Mouse (Mus musculus) liver, embryonic 11.5 days (tissue): ENCODE data around the gene Rbm6. TPM values are rescaled to one million over a fixed set of nuclear protein-coding genes. Genes with fewer than 3 reads are reported as not detected.

ENCODE experiments used
- ATAC-seq: fragments of 200-750 bp; cut with Nextera tagmentation; replicated peaks from 2 replicates; pipeline ENCODE4 v1.8.0; 2017; ENCODE audit warnings: moderate number of reproducible peaks, mild to moderate bottlenecking, moderate TSS enrichment, moderate library complexity; ENCODE audit not compliant: low FRiP score
- DNase-seq: peaks from one replicate; pipeline ENCODE4 v3.0.0-alpha.2; 2017; ENCODE audit warnings: low spot score
- H3K27ac ChIP-seq: fragments of 300-500 bp; sonication (generic); 2 replicates; pipeline ENCODE4 v1.5.1; 2014; ENCODE audit warnings: mild to moderate bottlenecking, low read depth, low read length, control low read depth
- H3K27me3 ChIP-seq: fragments of 300-500 bp; sonication (generic); replicated peaks from 2 replicates; pipeline ENCODE4 v1.6.1; 2014; ENCODE audit warnings: low read length, mixed read lengths; ENCODE audit not compliant: control insufficient read depth, insufficient read depth
- H3K36me3 ChIP-seq: fragments of 300-500 bp; sonication (generic); 2 replicates; pipeline ENCODE4 v1.6.1; 2014; ENCODE audit warnings: mild to moderate bottlenecking, low read length, moderate library complexity, mixed read lengths; ENCODE audit not compliant: control insufficient read depth, insufficient read depth
- H3K4me1 ChIP-seq: fragments of 300-500 bp; sonication (generic); replicated peaks from 2 replicates; pipeline ENCODE4 v1.6.1; 2014; ENCODE audit warnings: low read length, mixed read lengths; ENCODE audit not compliant: control insufficient read depth, insufficient read depth
- H3K4me2 ChIP-seq: fragments of 300-500 bp; sonication (generic); 2 replicates; pipeline ENCODE4 v1.6.1; 2014; ENCODE audit warnings: mild to moderate bottlenecking, control low read depth, moderate library complexity
- H3K4me3 ChIP-seq: fragments of 300-500 bp; sonication (generic); 2 replicates; pipeline ENCODE4 v1.5.1; 2014; ENCODE audit warnings: low read depth, low read length, control low read depth
- H3K9ac ChIP-seq: fragments of 300-500 bp; sonication (generic); 2 replicates; pipeline ENCODE4 v1.6.1; 2014; ENCODE audit warnings: low read depth, low read length, control low read depth
- H3K9me3 ChIP-seq: fragments of 300-500 bp; sonication (generic); 2 replicates; pipeline ENCODE4 v1.6.1; 2016; ENCODE audit warnings: low read length, inconsistent platforms, mixed read lengths; ENCODE audit not compliant: control insufficient read depth
- WGBS: fragments of 180-500 bp; shearing (Covaris S2); extraction: QIAGEN DNeasy Blood & Tissue Kit; methylation state at CpG from one replicate; pipeline ENCODE4 v1.1.7; 2014; 5-methylcytosine and 5-hydroxymethylcytosine counted together
- polyA plus RNA-seq: library from polyadenylated mRNA; unstranded; fragments of >200 nt; fragmentation: Nextera tagmentation; extraction: Ambion mirVana; gene quantifications from 2 replicates; pipeline ENCODE4 v1.2.1, GENCODE M21; 2014

Gene Rbm6
- polyA plus RNA-seq, 1 experiment from 2014 or later = 60.9 TPM

DNA sequence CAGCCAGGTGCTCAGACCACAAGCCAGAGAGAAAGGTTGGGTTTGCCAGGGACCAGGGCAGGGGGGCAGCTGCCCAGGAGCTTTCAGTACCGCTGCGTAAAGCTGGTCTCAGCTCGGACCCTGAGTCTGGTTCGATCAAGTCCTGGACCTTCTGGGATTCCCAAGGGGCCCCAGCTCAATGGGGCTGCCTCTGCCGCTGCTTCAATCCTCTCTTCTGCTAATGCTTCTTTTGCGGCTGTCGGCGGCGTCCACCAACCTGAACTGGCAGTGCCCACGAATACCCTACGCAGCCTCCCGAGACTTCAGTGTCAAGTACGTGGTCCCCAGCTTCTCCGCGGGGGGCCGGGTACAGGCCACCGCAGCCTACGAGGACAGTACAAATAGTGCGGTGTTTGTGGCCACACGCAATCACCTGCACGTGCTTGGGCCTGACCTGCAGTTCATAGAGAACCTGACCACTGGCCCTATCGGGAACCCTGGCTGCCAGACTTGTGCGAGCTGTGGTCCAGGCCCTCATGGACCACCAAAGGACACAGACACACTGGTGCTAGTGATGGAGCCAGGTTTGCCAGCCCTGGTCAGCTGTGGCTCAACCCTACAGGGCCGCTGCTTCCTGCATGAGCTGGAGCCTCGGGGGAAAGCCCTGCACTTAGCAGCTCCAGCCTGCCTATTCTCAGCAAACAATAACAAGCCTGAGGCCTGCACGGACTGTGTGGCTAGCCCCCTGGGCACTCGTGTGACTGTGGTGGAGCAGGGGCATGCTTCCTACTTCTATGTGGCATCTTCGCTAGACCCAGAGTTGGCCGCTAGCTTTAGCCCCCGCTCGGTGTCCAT, 34.1 kb upstream of the Rbm6 start:
- Histone ChIP-seq H3K4me1 (peaks cover 24% of the 10 kb centered on the region), H3K9ac (peak overlapping the region; percentile 42), H3K4me3 (peak overlapping the region; percentile 36), H3K9me3 (no peaks in the 10 kb centered on the region), H3K27me3 (0 out of 2 replicates have a peak, but pooled peaks cover 2% of the 10 kb centered on the region), H3K4me2 (peak overlapping the region; percentile 71), H3K36me3 (no peaks in the 10 kb centered on the region), H3K27ac (no peak overlapping the region)
- ATAC-seq = no peak; the same call in 1 of the 2 replicates
- DNase-seq = peak; percentile 51
- WGBS = 53% methylated on average over 31 of the region's 31 CpGs

DNA sequence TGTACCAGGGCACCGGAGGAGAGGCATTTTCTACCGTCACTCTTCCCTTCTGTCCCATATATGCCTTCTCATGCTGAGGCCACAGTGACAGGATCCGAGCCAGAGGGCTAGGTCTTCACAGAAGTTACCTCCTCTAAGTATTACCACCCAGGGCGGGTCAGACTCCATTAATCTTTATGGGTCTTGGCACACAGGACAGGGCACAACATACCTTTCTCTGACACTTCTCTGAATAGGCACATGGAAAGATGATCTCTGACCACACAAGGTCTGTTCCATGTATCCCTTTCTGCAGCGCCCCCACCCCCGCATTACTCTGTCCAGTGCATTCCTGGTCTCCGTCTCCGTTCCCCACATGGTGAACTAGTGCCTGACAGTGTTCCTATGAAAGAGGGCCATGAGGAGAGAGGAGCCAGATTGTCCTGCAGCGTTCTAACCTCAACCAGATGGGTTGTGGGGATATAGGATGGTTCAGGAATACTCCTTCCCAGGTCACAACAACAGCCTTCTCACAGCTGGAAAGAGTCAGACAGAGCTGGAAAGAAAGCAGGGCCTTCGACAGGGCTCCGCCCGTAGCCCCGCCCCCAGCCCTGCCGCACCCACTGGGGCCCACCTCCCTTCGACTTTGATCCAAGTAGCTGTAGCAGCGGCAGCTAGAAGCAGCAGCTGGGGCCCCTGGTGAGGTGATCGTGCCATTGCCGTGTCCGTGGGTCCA, 33.4 kb upstream of the Rbm6 start, which contains the start of gene Mst1r:
Gene Mst1r (plus strand): TSS at position 622 of the 715 bp plus-strand sequence.
- peak within 1 kb of the TSS; percentile 71 for H3K4me2 ChIP-seq
- peak within 1 kb of the TSS; percentile 36 for H3K4me3 ChIP-seq
- H3K9ac ChIP-seq = peak within 1 kb of the TSS; percentile 42
- peaks cover 24% of the 10 kb centered on the region for H3K4me1 ChIP-seq
- ATAC-seq (peak; percentile 79), DNase-seq (peak; percentile 82)
- H3K27ac ChIP-seq = no peak within 1 kb of the TSS
- 21% methylated on average over 19 of the region's 19 CpGs for WGBS
- no peaks in the 10 kb centered on the region for H3K9me3 ChIP-seq
- no peaks in the 10 kb centered on the region for H3K36me3 ChIP-seq
- 0 out of 2 replicates have a peak, but pooled peaks cover 2% of the 10 kb centered on the region for H3K27me3 ChIP-seq

DNA sequence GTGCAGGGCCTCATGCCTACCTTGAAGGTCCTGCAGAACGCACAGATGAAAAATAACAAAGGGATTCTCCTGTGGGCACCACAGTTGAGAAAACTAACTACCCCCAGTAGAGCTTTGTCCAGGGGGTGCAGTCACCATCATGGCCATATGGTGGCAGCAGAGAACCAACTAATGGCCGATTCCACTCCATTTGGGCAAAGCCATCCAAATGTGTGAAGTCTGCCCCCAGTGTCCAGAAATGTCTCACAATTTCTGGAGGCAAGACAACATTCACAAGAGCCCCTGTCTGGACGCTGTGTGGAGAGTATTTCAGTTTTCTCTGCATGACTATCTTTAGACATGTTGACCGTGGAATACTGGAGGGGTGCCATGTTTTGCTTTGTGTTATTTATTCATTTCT, 31.7 kb upstream of the Rbm6 start:
- peaks cover 26% of the 10 kb centered on the region for H3K4me1 ChIP-seq
- no peak overlapping the region for H3K27ac ChIP-seq
- H3K36me3 ChIP-seq = no peaks in the 10 kb centered on the region
- peaks cover 8% of the 10 kb centered on the region for H3K27me3 ChIP-seq
- DNase-seq (peak; percentile 81), ATAC-seq (peak; percentile 55)
- H3K9ac ChIP-seq = no peak overlapping the region
- no peak overlapping the region for H3K4me3 ChIP-seq
- no peak overlapping the region for H3K4me2 ChIP-seq
- 6% methylated on average over 4 of the region's 4 CpGs for WGBS
- no peaks in the 10 kb centered on the region for H3K9me3 ChIP-seq

- no peak overlapping the region for H3K9ac ChIP-seq
- H3K27me3 ChIP-seq = peaks cover 5% of the 10 kb centered on the region
- peaks cover 8% of the 10 kb centered on the region for H3K4me1 ChIP-seq
- DNase-seq (no peak), ATAC-seq (no peak)
- no peak overlapping the region for H3K27ac ChIP-seq
- H3K9me3 ChIP-seq = no peaks in the 10 kb centered on the region
- H3K4me3 ChIP-seq = peak overlapping the region; percentile 9
- WGBS = 25% methylated on average over 17 of the region's 17 CpGs
- H3K36me3 ChIP-seq = no peaks in the 10 kb centered on the region
- peak overlapping the region; percentile 53 for H3K4me2 ChIP-seq
Observed at GRCm38 (mm10) chr9:107901627-107901914, 28.5 kb upstream of the Rbm6 start.

DNA sequence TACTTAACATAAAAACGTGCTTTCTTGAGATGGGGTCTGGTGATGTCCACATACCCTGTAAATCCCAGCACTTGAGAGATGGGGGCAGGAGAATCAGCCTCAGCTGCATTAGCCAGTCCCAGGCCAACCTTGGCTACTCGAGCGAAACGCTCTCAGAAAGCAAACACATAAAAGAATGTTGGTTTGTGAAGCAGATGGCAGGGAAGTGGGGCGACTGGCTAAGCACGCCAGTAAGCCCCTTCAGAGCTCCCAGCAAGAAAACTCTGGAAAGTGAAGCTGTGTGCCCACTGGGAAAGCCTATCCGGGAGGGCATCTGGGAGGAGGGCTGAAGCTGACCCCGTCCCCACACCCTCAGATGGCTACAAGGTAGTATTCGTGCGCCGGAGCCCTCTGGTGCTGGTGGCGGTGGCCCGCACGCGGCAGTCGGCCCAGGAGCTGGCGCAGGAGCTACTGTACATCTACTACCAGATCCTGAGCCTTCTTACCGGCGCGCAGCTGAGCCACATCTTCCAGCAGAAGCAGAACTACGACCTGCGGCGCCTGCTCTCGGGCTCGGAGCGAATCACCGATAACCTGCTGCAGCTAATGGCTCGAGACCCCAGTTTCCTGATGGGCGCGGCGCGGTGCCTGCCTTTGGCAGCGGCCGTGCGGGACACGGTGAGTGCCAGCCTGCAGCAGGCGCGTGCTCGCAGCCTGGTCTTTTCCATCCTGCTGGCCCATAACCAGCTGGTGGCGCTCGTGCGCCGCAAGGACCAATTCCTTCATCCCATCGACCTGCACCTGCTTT, 28.0 kb upstream of the Rbm6 start:
- H3K4me1 ChIP-seq = peaks cover 2% of the 10 kb centered on the region; the same call in 1 of the 2 replicates
- WGBS = 15% methylated on average over 44 of the region's 44 CpGs
- H3K36me3 ChIP-seq = no peaks in the 10 kb centered on the region
- H3K27me3 ChIP-seq = peaks cover 5% of the 10 kb centered on the region
- no peak for ATAC-seq
- peak; percentile 75 for DNase-seq
- no peak overlapping the region for H3K9ac ChIP-seq
- H3K4me2 ChIP-seq = peak overlapping the region; percentile 53
- H3K4me3 ChIP-seq = peak overlapping the region; percentile 9
- H3K9me3 ChIP-seq = no peaks in the 10 kb centered on the region
- no peak overlapping the region for H3K27ac ChIP-seq

DNA sequence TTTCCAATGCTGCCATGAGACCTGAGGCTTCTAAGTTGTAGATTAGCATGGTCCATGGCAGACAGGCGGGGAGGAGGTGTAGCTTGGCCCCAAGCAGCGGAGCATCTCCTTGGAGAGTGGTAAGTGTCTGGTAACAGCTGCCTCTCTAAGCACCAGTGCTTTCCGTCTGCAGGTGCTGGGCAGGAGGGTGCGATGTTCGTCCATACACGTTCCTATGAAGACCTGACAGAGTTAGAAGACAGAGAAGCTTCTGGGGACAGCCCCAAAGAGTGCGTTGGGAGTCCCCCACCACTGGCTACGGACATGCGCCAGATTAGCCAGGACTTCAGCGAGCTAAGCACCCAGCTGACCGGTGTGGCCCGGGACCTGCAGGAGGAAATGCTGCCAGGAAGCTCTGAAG, 26.8 kb upstream of the Rbm6 start:
- 69% methylated on average over 12 of the region's 12 CpGs for WGBS
- no peaks in the 10 kb centered on the region for H3K9me3 ChIP-seq
- H3K27me3 ChIP-seq = peaks cover 5% of the 10 kb centered on the region
- H3K9ac ChIP-seq = no peak overlapping the region
- H3K4me1 ChIP-seq = 0 out of 2 replicates have a peak, but pooled peaks cover 2% of the 10 kb centered on the region
- H3K4me3 ChIP-seq = no peak overlapping the region
- no peak overlapping the region for H3K4me2 ChIP-seq
- H3K36me3 ChIP-seq = no peaks in the 10 kb centered on the region
- H3K27ac ChIP-seq = no peak overlapping the region
- ATAC-seq (no peak), DNase-seq (no peak)

DNA sequence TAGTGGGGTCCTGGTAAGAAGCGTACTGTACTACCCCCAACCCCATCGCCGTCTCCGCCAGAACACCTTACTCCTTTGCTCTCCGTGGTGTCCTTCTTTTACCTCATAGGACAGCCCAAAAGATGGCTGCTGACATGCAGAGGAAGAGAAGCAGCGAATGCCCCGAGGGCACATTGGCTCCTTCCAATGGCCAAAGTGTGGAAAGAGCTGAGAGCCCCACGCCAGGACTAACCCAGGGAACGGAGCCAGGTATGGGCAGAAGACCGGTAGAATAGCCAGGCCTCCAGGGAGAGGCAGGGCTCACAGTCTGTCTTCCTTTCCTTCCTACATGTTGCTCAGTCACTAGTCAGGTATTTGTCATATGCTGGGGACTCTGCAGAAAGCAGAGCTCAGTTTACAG, 25.5 kb upstream of the Rbm6 start:
- no peak for ATAC-seq
- Histone ChIP-seq H3K36me3 (no peaks in the 10 kb centered on the region), H3K9ac (no peak overlapping the region), H3K9me3 (no peaks in the 10 kb centered on the region), H3K4me2 (no peak overlapping the region), H3K4me3 (no peak overlapping the region), H3K4me1 (0 out of 2 replicates have a peak, but pooled peaks cover 2% of the 10 kb centered on the region), H3K27me3 (peaks cover 5% of the 10 kb centered on the region), H3K27ac (no peak overlapping the region)
- DNase-seq = no peak
- WGBS = 87% methylated on average over 10 of the region's 10 CpGs

- H3K4me3 ChIP-seq = no peak overlapping the region
- peaks cover 9% of the 10 kb centered on the region for H3K4me1 ChIP-seq
- H3K27ac ChIP-seq = no peak overlapping the region
- H3K4me2 ChIP-seq = no peak overlapping the region
- H3K9ac ChIP-seq = no peak overlapping the region
- DNase-seq = no peak
- H3K9me3 ChIP-seq = no peaks in the 10 kb centered on the region
- no peak for ATAC-seq
- H3K27me3 ChIP-seq = peaks cover 2% of the 10 kb centered on the region; the same call in 1 of the 2 replicates
- WGBS = 91% methylated on average over 1 of the region's 1 CpGs
- no peaks in the 10 kb centered on the region for H3K36me3 ChIP-seq
Observed at GRCm38 (mm10) chr9:107891023-107891422, 18.0 kb upstream of the Rbm6 start.
